Mouse (Mus musculus): ENCODE measurements around the gene Sf3a2. TPM values are rescaled to one million over a fixed set of nuclear protein-coding genes. Genes with fewer than 3 reads are reported as not detected.

Sf3a2 gene
- polyA plus RNA-seq, 1 experiment from 2014 or later = 61.9 TPM

GRCm38 (mm10) chr10:80792175-80793032, 5.6 kb upstream of the Sf3a2 start:
- H3K36me3 ChIP-seq (ENCODE audit: insufficient read depth, low read length) = peaks cover 74% of the 10 kb centered on the region
- 0 out of 2 replicates have a peak overlapping the region, but pooled peaks have one; percentile 18 for H3K9ac ChIP-seq (ENCODE audit: low read depth, low read length)
- no peaks in the 10 kb centered on the region for H3K9me3 ChIP-seq (replicated peaks; ENCODE audit: low read length)
- H3K27ac ChIP-seq = no peak overlapping the region
- no peaks in the 10 kb centered on the region for H3K27me3 ChIP-seq (ENCODE audit: insufficient read depth, low read length)
- 55% methylated on average over 41 of the region's 41 CpGs for WGBS
- TF ChIP-seq CTCF (IDR thresholded peaks at IDR 0.05; ENCODE audit: low read depth) = no peak
- no peak overlapping the region for H3K4me2 ChIP-seq (ENCODE audit: low read length)
- no peak overlapping the region for H3K4me3 ChIP-seq (replicated peaks; ENCODE audit: low read depth, low read length)
- ATAC-seq (replicated peaks; ENCODE audit: low FRiP score, low read depth) (no peak), DNase-seq (ENCODE audit: low spot score) (no peak)
- H3K4me1 ChIP-seq (replicated peaks; ENCODE audit: insufficient read depth, low read length) = peaks cover 5% of the 10 kb centered on the region; the same call in 1 of the 2 replicates

GRCm38 (mm10) chr10:80793033-80793784, 4.8 kb upstream of the Sf3a2 start:
- ATAC-seq (replicated peaks; ENCODE audit: low FRiP score, low read depth) (no peak), DNase-seq (ENCODE audit: low spot score) (no peak)
- 90% methylated on average over 13 of the region's 13 CpGs for WGBS
- Histone ChIP-seq H3K9me3 (replicated peaks; ENCODE audit: low read length) (no peaks in the 10 kb centered on the region), H3K9ac (ENCODE audit: low read depth, low read length) (no peak overlapping the region), H3K4me3 (replicated peaks; ENCODE audit: low read depth, low read length) (no peak overlapping the region), H3K27ac (no peak overlapping the region), H3K4me2 (ENCODE audit: low read length) (no peak overlapping the region), H3K4me1 (replicated peaks; ENCODE audit: insufficient read depth, low read length) (peaks cover 5% of the 10 kb centered on the region; the same call in 1 of the 2 replicates), H3K27me3 (ENCODE audit: insufficient read depth, low read length) (no peaks in the 10 kb centered on the region), H3K36me3 (ENCODE audit: insufficient read depth, low read length) (peaks cover 66% of the 10 kb centered on the region)
- TF ChIP-seq CTCF (IDR thresholded peaks at IDR 0.05; ENCODE audit: low read depth) = no peak

- DNase-seq (ENCODE audit: low spot score) (no peak), ATAC-seq (replicated peaks; ENCODE audit: low FRiP score, low read depth) (no peak)
- Histone ChIP-seq H3K36me3 (ENCODE audit: insufficient read depth, low read length) (peaks cover 60% of the 10 kb centered on the region), H3K4me1 (replicated peaks; ENCODE audit: insufficient read depth, low read length) (peaks cover 5% of the 10 kb centered on the region; the same call in 1 of the 2 replicates), H3K9ac (ENCODE audit: low read depth, low read length) (no peak overlapping the region), H3K27ac (no peak overlapping the region), H3K4me2 (ENCODE audit: low read length) (no peak overlapping the region), H3K27me3 (ENCODE audit: insufficient read depth, low read length) (no peaks in the 10 kb centered on the region), H3K9me3 (replicated peaks; ENCODE audit: low read length) (no peaks in the 10 kb centered on the region), H3K4me3 (replicated peaks; ENCODE audit: low read depth, low read length) (no peak overlapping the region)
- WGBS = 89% methylated on average over 4 of the region's 4 CpGs
- no peak for TF ChIP-seq CTCF (IDR thresholded peaks at IDR 0.05; ENCODE audit: low read depth)
These were observed 4.2 kb upstream of the Sf3a2 start for GRCm38 (mm10) chr10:80793803-80794202.

GRCm38 (mm10) chr10:80794750-80795149, 3.2 kb upstream of the Sf3a2 start:
- Histone ChIP-seq H3K36me3 (ENCODE audit: insufficient read depth, low read length) (peaks cover 52% of the 10 kb centered on the region), H3K4me3 (replicated peaks; ENCODE audit: low read depth, low read length) (no peak overlapping the region), H3K27ac (no peak overlapping the region), H3K9ac (ENCODE audit: low read depth, low read length) (no peak overlapping the region), H3K4me1 (replicated peaks; ENCODE audit: insufficient read depth, low read length) (peaks cover 5% of the 10 kb centered on the region), H3K4me2 (ENCODE audit: low read length) (no peak overlapping the region), H3K27me3 (ENCODE audit: insufficient read depth, low read length) (no peaks in the 10 kb centered on the region), H3K9me3 (replicated peaks; ENCODE audit: low read length) (no peaks in the 10 kb centered on the region)
- 90% methylated on average over 8 of the region's 8 CpGs for WGBS
- ATAC-seq (replicated peaks; ENCODE audit: low FRiP score, low read depth) = no peak
- TF ChIP-seq CTCF (IDR thresholded peaks at IDR 0.05; ENCODE audit: low read depth) = no peak
- no peak for DNase-seq (ENCODE audit: low spot score)

- Histone ChIP-seq H3K27me3 (ENCODE audit: insufficient read depth, low read length) (no peaks in the 10 kb centered on the region), H3K4me3 (replicated peaks; ENCODE audit: low read depth, low read length) (no peak overlapping the region), H3K36me3 (ENCODE audit: insufficient read depth, low read length) (peaks cover 40% of the 10 kb centered on the region), H3K9ac (ENCODE audit: low read depth, low read length) (peak overlapping the region; percentile 97), H3K4me1 (replicated peaks; ENCODE audit: insufficient read depth, low read length) (peaks cover 5% of the 10 kb centered on the region), H3K4me2 (ENCODE audit: low read length) (peak overlapping the region; percentile 92; the same call in 1 of the 2 replicates), H3K9me3 (replicated peaks; ENCODE audit: low read length) (no peaks in the 10 kb centered on the region), H3K27ac (no peak overlapping the region)
- DNase-seq (ENCODE audit: low spot score) = no peak
- ATAC-seq (replicated peaks; ENCODE audit: low FRiP score, low read depth) = no peak
- WGBS = 79% methylated on average over 9 of the region's 9 CpGs
- no peak for TF ChIP-seq CTCF (IDR thresholded peaks at IDR 0.05; ENCODE audit: low read depth)
These were observed 1.6 kb upstream of the Sf3a2 start for GRCm38 (mm10) chr10:80796307-80796848.
